Mouse (Mus musculus): Measurements from ENCODE around the gene Adipoq. TPM values are rescaled to one million over a fixed set of nuclear protein-coding genes. Genes with fewer than 3 reads are reported as not detected.
"Not testable (repeated sequence)": the region's sequence is repeated elsewhere in the genome, so short reads cannot be mapped to it uniquely, and the experiment has no call there.

Gene Adipoq
- total RNA-seq, 2 experiments from 2014 or later = not detected

DNA sequence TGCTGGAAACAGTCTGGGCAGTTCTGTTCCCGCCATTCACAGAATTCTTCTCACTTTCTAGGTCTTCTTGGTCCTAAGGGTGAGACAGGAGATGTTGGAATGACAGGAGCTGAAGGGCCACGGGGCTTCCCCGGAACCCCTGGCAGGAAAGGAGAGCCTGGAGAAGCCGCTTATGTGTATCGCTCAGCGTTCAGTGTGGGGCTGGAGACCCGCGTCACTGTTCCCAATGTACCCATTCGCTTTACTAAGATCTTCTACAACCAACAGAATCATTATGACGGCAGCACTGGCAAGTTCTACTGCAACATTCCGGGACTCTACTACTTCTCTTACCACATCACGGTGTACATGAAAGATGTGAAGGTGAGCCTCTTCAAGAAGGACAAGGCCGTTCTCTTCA lies 10.7 kb downstream of the Adipoq start:
- ATAC-seq (replicated peaks; ENCODE audit: low FRiP score, low TSS enrichment, poor library complexity, severe bottlenecking) = no peak

DNA sequence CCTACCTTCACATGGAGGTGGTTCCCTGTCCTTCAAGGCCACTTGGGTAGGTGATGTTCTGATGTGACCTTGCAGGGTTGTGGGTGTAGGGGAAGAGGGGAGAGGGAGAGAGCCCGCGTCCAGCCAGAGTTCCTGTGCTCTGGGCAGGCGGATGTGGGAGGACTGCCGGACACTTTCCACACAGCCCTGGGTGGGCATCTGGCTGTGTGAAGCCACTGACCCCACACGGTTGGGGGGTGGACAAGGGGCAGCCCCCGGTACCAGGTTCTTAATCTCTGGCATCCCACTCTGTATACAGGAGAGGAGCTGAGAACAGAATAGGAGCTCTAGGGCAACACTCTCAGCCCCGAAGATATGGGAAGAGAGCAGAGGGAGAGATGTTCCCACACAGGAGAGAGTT lies 12.0 kb downstream of the Adipoq start:
- ATAC-seq (replicated peaks; ENCODE audit: low FRiP score, low TSS enrichment, poor library complexity, severe bottlenecking) = no peak

DNA sequence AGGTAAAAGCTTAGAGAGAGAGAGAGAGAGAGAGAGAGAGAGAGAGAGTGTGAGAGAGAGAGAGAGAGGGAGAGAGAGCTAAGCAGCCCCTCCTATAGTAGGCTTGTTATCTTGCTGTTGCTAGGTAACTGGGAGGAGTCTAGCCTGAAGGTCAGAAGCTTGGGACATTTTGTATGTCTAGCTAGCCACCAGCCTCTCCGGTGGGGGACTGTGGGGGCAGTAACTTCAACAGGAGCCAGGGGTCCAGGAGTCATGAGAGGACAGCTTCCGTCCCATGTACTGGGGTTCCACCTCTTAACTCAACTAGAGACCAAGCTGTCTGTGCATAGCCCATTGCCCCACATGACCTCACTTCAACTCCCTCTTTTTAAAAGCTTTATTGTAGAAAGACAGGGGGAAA lies 12.6 kb downstream of the Adipoq start:
- ATAC-seq (replicated peaks; ENCODE audit: low FRiP score, low TSS enrichment, poor library complexity, severe bottlenecking) = no peak

DNA sequence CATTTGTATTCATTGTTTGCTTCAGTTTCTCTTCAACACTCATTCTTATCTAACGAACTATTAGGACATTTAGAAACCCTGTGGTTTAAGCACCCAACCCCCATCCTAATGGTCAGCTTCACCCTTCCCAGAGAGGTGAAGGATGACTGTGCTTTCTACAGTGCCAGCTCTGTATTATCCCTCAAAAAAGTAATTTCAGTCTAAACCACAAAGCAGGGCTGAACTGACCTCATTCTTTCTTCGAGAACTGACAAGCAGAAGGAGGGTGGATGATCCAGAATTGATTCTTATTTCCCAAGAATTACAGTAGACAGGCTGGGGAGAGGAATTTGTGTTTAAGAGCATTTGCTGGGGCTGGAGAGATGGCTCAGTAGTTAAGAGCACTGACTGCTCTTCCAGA lies 13.4 kb downstream of the Adipoq start:
- ATAC-seq (replicated peaks; ENCODE audit: low FRiP score, low TSS enrichment, poor library complexity, severe bottlenecking) = no peak

DNA sequence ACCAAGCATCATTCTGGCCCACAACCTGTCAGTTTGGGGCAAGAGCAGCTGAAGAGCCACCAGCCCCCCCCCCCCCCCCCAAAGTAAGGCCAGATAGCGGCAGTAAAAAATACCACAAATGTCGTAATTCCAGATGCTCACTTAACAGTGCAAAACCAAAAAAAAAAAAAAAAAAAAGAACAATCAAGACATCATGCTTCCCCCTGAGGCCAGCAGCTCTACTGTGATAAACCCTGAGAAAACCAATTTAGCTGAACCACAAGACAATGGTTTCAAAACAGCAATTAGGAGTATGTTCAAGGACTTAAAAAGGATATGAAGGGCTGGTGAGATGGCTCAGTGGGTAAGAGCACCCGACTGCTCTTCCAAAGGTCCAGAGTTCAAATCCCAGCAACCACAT lies 15.8 kb downstream of the Adipoq start:
- no peak for ATAC-seq (replicated peaks; ENCODE audit: low FRiP score, low TSS enrichment, poor library complexity, severe bottlenecking)

DNA sequence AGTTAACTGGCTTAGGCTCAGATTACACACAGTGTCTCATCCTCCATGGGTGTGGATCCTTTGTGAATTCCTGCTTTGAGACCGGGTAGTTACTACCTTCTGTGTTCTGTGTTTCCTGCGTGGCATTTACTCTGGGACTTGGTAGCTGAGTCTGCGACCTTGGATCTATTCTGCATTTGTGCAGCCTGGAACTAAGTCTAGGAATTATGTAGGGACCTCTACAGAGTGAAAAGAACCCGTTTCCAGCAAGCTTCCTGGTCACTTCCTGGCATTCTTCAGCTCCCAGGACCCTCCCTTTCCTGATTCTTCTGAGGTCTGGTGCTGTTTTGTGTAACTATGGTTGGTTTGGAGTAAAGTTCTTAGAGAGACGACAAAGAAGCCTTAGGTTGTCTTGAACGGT lies 18.1 kb downstream of the Adipoq start:
- no peak for ATAC-seq (replicated peaks; ENCODE audit: low FRiP score, low TSS enrichment, poor library complexity, severe bottlenecking)

DNA sequence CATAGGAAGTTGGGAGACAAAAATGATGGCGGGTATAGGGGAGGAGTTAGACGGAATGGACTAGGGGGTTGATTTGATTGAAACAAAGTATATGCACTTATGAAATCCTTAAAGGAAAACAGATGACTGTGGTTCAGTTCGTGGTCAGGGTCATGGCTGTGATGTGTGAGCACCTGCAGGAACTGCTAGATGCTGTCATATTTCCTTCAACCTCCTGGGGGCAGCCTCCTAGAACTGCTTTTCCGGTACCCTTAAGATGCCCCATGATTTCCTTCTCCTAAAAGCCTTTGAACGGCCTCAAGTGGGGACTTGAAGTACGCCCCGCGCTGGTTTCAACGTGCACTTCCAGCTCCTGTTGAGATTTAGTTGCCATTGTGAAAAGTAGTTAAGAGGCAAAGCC lies 19.1 kb downstream of the Adipoq start:
- ATAC-seq (replicated peaks; ENCODE audit: low FRiP score, low TSS enrichment, poor library complexity, severe bottlenecking) = 0 out of 2 replicates have a peak, but pooled peaks have one; percentile 41

DNA sequence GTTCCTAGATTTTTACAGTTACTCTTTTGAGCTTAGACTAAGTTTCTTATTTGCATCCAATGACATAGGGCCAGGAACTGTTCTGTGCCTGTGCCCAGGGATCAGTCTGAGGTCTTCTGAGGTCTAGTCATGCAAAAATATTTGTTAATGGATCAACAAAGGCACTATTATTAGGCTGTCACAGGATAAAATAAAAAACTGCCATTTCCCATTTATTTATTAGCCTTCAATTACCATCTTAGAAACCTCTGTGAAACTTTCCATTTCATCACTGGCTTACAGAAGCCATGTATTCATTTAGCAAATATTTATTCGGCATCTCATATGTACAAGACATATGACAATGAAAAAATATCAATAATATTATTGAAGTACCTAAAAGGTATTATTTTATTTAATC lies 20.3 kb downstream of the Adipoq start:
- no peak for ATAC-seq (replicated peaks; ENCODE audit: low FRiP score, low TSS enrichment, poor library complexity, severe bottlenecking)

DNA sequence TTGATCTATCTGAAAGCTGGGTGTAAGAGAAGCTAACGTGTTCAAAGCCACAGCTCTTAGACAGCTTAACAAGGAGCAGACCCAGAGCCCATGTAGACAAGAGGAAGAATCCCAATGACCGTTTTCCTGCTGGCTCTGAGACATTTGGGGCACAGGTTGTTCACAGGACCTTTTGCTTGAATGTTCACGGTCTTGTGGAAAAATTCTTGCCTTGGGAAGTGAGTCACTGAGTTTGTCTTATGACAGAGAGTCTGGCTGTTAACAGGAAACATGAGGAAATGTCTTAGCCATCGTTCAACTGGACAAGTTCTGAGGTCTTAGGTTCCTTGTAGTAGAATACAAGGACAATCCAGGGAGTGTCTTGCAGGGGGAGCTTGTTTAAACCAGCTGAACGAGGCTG lies 20.7 kb downstream of the Adipoq start:
- ATAC-seq (replicated peaks; ENCODE audit: low FRiP score, low TSS enrichment, poor library complexity, severe bottlenecking) = no peak

DNA sequence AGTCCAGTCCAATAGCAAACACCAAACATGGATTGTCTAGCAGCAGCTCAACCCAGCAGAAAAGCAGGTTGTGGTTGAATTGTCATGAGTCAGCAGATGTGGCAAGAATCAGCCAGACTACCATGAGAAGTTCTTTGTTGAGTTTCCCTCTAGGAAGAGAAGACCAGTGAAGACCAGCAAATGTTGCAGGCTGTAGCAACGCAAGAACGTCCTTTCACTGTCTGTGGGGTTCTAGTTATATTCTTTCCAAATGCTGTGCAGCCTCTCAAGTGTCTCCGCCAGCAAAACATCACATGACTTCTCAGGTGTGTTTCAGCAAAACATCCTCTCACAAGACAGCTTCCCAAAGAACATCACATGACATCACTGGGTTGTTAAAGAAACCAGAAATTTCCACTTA lies 24.5 kb downstream of the Adipoq start:
- no peak for ATAC-seq (replicated peaks; ENCODE audit: low FRiP score, low TSS enrichment, poor library complexity, severe bottlenecking)

DNA sequence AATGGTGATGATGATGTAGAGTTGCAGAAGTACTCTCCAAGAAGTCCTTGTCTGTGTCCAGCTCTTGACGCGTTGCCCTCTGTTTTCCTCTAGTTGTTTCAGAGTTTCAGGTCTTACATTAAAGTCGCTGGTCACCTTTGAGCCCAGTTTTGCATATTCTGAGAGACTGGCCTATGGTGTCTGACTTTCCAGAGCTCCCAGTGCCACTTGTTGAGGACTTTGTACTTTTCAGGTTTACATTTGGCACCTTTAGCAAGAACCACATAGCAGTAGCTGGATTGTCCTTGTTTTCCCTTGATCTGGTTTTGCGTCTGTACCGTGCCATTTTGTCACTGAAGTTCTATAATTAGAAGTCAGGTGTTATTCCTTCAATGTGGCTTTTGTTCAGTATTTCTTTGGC lies 27.6 kb downstream of the Adipoq start:
- no peak for ATAC-seq (replicated peaks; ENCODE audit: low FRiP score, low TSS enrichment, poor library complexity, severe bottlenecking)

DNA sequence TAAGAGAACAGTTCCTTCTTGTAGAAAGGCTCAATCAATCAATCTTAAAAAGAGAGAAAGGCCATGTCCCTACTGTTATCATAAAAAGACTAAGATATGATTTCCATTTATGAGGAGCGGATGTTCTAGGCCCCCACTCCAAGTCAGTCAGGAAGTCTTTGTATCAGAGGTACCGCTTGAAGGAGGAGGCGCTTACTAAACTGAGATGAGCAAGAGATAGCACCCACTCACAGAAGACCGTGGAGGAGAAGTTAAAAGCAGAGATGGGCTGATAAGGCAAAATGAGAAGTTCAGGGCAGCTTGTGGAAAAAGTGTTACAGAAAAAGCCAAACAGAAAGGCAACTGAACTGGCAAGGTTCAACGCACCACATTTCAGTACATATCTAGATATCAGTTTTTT lies 28.5 kb downstream of the Adipoq start:
- no peak for ATAC-seq (replicated peaks; ENCODE audit: low FRiP score, low TSS enrichment, poor library complexity, severe bottlenecking)

DNA sequence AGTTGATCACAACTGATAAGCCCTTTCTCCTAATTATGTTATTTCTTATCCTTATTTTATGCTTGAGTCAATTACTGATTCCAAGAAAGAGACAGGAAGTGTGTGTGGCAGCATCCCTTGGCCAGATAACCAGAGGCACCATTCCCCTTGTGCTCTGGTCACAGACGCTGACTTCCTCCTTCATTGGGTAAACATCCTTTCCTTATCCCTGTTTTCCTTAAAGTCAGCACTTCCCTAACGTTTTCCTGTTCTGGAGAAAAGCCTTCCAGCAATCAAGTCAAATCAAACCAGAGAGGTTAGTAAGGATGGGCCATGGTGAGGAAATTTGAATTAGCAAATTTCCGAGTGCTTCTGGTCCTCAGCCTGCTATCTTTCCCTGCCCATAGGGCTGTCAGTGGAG lies 29.6 kb downstream of the Adipoq start:
- no peak for ATAC-seq (replicated peaks; ENCODE audit: low FRiP score, low TSS enrichment, poor library complexity, severe bottlenecking)

DNA sequence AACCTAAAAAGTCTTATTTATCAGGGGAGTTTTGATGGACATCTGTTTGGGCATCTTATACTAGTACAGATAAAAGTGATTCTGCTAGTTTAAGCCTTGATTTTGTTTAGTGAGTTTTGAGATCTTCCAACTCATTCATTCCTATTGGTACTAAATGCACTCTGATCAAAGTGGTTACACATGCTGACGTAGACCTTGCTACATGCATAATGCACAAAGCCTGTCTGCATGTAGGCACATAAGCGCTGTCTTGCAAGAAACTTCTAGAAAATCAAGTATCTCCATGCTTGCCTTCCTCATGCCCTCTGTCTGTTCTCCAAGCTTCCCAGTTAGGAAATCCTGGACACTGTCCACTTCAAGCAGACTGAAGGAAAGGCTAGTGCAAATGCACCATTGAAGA lies 31.5 kb downstream of the Adipoq start:
- ATAC-seq (replicated peaks; ENCODE audit: low FRiP score, low TSS enrichment, poor library complexity, severe bottlenecking) = no peak

DNA sequence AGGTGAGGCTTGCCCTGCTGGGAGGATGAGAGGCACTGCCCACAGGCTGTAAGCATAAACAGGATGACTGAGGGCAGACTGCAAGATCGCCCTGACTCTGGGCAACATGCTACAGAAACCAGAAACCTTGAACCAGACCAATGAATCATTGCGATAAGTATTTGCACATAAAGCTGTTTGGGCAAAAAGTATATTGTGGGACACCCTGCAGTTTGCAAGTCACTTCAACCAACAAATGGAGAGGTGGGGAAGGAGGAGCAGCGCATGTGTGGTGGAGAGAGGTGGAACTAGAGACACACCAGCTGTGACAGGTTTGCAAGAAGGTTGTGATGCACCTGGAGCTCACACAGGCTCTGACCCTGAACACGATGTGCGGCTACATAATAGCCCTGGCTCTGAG lies 32.5 kb downstream of the Adipoq start:
- ATAC-seq (replicated peaks; ENCODE audit: low FRiP score, low TSS enrichment, poor library complexity, severe bottlenecking) = no peak

DNA sequence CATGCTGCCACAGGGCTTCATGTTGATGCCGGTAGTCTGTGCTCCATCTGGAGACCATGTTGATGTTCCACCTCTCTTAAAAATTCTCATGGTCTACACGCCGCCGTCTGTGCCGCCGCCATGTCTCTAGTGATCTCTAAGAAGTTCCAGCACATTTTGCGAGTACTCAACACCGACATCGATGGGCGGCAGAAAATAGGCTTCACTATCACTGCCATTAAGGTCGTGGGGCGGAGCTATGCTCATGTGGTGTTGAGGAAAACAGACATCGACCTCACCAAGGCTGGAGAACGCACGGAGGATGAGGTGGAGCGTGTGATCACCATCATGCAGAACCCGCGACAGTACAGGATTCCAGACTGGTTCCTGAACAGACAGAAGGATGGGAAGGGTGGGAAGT lies 33.1 kb downstream of the Adipoq start:
- not testable (repeated sequence) for ATAC-seq (replicated peaks; ENCODE audit: low FRiP score, low TSS enrichment, poor library complexity, severe bottlenecking)

DNA sequence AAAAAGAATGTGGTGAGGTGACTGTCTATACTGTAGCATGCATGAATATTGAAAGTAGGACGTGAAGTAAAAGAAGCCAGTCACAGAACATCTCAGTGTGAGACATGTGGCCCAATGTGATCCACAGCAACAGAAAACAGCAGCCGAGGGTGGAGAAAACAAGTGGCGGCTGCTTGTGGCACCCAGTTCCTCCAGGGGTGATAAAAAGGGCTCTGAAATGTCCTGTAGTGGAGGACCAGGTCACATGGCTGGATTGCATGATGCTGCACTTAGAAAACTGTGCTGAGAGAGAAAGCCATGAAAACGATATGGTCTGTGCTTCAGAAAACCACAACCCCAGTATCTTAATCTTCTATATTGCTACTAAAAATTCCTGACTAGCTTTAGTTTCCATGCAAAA lies 34.7 kb downstream of the Adipoq start:
- ATAC-seq (replicated peaks; ENCODE audit: low FRiP score, low TSS enrichment, poor library complexity, severe bottlenecking) = no peak

DNA sequence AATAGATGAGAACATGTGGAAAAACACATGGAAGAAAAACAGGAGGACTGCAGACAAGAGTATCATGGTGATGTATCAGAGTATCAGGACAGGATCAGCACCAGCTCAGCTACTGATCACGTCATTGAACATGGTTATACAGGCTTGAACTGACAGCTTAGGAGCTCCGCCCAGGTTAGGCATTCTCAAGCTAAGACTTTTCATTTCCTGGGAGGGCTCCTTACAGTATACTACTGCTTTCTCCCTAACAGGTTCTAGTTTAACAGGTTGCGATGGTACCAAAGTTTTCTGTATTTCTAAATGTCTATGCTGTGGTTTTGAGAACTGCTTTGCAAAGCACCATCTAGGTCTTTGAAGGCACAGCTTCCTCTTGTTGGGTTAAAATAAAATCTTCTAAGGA lies 35.2 kb downstream of the Adipoq start:
- no peak for ATAC-seq (replicated peaks; ENCODE audit: low FRiP score, low TSS enrichment, poor library complexity, severe bottlenecking)

DNA sequence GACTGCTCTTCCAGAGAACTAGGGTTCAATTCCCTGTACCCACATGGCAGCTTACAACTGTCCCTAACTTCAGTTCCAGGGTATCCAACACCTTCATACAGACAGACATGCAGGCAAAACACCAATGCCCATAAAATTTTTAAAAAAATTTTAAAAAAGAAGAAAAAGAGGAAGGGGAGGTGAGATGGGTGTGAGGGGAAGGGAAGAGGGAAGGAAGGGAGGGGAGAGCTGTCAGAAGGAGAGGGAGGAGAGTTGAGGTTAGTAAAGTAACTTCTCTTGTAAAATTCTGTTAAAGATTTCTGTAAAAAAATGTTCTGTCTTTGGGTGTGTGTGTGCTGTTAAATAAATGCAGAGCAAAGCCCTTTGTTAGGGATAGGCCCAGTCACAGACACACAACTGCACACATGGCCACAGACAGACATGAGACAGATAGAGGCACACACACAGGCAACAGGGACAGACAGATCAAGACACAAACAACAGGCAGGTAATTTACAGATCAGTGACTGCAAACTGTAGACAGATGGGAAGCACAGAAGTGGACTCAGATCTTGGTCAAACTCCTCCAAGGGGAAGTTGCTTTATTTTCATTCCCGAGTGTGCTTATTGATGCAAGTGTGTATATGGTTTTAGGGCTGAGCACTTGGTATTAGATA lies 35.7 kb downstream of the Adipoq start:
- no peak for ATAC-seq (replicated peaks; ENCODE audit: low FRiP score, low TSS enrichment, poor library complexity, severe bottlenecking)

DNA sequence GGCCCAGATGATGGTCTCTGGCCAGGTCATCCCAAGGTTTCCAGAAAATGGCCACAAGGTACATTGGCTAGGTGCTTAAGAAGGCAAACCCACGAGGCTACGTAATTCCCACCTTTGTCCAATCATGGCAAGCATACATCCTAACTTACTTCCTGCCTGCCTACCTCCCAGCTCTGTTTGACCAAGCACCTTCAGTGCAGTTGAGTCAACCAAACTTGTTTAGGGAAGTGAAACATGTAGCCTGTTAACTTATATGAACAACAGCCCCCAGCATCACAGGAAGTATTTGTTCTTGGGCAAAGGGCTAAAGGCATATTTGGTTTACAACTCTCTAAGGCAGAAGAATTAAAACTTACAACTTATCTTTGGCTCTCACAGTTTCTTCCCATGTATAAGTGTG lies 39.5 kb downstream of the Adipoq start:
- no peak for ATAC-seq (replicated peaks; ENCODE audit: low FRiP score, low TSS enrichment, poor library complexity, severe bottlenecking)

DNA sequence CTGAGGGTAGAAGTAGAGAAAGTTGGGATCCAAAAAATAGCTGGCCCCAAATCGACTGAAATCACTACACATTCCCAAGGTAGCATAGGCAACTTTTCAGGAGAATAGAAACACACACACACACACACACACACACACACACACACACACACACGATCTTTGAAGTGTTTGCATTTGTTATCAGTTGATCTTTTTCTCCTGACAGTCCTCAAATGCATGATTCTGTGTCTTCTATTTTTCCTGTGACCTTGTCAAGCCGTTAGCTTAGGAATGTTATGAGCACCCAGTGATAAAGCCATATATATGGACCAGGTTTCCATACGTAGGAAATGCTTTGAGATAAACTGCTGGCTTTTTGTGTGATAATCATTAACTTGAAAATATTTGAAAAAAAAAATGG lies 40.1 kb downstream of the Adipoq start:
- ATAC-seq (replicated peaks; ENCODE audit: low FRiP score, low TSS enrichment, poor library complexity, severe bottlenecking) = no peak

DNA sequence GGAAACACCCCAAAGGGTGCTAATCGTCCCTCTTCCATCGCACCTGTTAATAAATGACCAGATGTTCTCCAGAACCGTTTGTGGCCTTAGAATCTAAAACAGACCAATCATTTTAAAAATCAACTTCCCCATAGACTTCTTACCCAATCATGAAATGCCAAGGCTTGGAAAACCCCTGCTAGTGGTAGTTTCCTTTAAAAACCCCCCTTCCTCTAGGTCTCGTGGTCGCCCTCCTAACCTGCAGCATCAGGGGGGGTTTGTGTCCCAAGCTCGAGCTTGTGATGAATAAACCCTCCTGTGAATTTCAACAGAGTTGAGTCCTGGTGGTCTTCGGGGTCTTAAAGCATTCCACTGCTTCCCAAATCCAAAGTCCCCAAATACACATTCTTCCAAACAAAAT lies 41.6 kb downstream of the Adipoq start:
- ATAC-seq (replicated peaks; ENCODE audit: low FRiP score, low TSS enrichment, poor library complexity, severe bottlenecking) = no peak
